Mouse (Mus musculus) liver, embryonic 14.5 days (tissue): Measurements from ENCODE around the gene Nab1. TPM values are rescaled to one million over a fixed set of nuclear protein-coding genes. Genes with fewer than 3 reads are reported as not detected.
A peak's percentile ranks its signal among the peaks of the same experiment; 100 is the strongest.
"Not testable (repeated sequence)": the region's sequence is repeated elsewhere in the genome, so short reads cannot be mapped to it uniquely, and the experiment has no call there.

Experiments
- ATAC-seq: fragments of 200-750 bp; cut with Nextera tagmentation; 2 replicates; pipeline ENCODE4 v1.8.0; 2017; ENCODE audit warnings: moderate number of reproducible peaks, mild to moderate bottlenecking, moderate library complexity; ENCODE audit not compliant: insufficient read depth
- DNase-seq, 3 experiments: peaks; one replicate each; pipeline ENCODE4 v3.0.0-alpha.2; 2012 to 2013; ENCODE audit warnings: low read depth in 3 of 3, low spot score in 3 of 3
- H3K27ac ChIP-seq: fragments of 300-500 bp; sonication (generic); 2 replicates; pipeline ENCODE4 v1.5.1; 2014; ENCODE audit warnings: moderate library complexity, mild to moderate bottlenecking, control low read depth, inconsistent platforms
- H3K27me3 ChIP-seq: fragments of 300-500 bp; sonication (generic); 2 replicates; pipeline ENCODE4 v1.6.1; 2014; ENCODE audit warnings: mild to moderate bottlenecking, low read length, moderate library complexity; ENCODE audit not compliant: control insufficient read depth, insufficient read depth
- H3K36me3 ChIP-seq: fragments of 300-500 bp; sonication (generic); replicated peaks from 2 replicates; pipeline ENCODE4 v1.6.1; 2014; ENCODE audit warnings: low read depth; ENCODE audit not compliant: control insufficient read depth, insufficient read depth
- H3K4me1 ChIP-seq, 2 experiments: fragments of 200-500 bp in 1 of 2; fragments of 300-500 bp in 1 of 2; sonication (generic) in 1 of 2; replicated peaks; 2 replicates each; pipeline ENCODE4 v1.6.1; 2012 to 2014; ENCODE audit warnings: antibody characterized with exemption in 1 of 2, inconsistent platforms in 1 of 2, low read length in 1 of 2; ENCODE audit not compliant: control insufficient read depth in 2 of 2, insufficient read depth in 2 of 2
- H3K4me2 ChIP-seq: fragments of 300-500 bp; sonication (generic); 2 replicates; pipeline ENCODE4 v1.6.1; 2014; ENCODE audit warnings: low read depth, mild to moderate bottlenecking, control low read depth, moderate library complexity
- H3K4me3 ChIP-seq, 2 experiments: fragments of 200-500 bp in 1 of 2; fragments of 300-500 bp in 1 of 2; sonication (generic) in 1 of 2; 2 replicates each; pipeline ENCODE4 v1.5.1; 2012 to 2014; ENCODE audit warnings: low read depth in 2 of 2, low read length in 2 of 2, mild to moderate bottlenecking in 2 of 2, control low read depth in 1 of 2, inconsistent platforms in 1 of 2, moderate library complexity in 1 of 2; ENCODE audit not compliant: insufficient read depth in 1 of 2
- H3K9ac ChIP-seq: fragments of 300-500 bp; sonication (generic); replicated peaks from 2 replicates; pipeline ENCODE4 v1.6.1; 2014; ENCODE audit warnings: mild to moderate bottlenecking, control low read depth, moderate library complexity
- H3K9me3 ChIP-seq: fragments of 300-500 bp; sonication (generic); 2 replicates; pipeline ENCODE4 v1.6.1; 2016; ENCODE audit warnings: low read length, mixed read lengths; ENCODE audit not compliant: control insufficient read depth
- CTCF ChIP-seq: IDR thresholded peaks from 2 replicates; pipeline ENCODE4 v1.5.1; 2016; ENCODE audit warnings: antibody characterized with exemption, low read depth, control low read depth
- EP300 ChIP-seq: IDR thresholded peaks from 2 replicates; pipeline ENCODE4 v1.6.1; 2016; ENCODE audit warnings: antibody characterized with exemption, low read depth
- WGBS: fragments of 180-500 bp; shearing (Covaris S2); extraction: QIAGEN DNeasy Blood & Tissue Kit; methylation state at CpG from one replicate; pipeline ENCODE4 v1.1.7; 2014; ENCODE audit not compliant: insufficient replicate concordance; 5-methylcytosine and 5-hydroxymethylcytosine counted together
- polyA plus RNA-seq, 2 experiments: library from polyadenylated mRNA; depleted of rRNA in 1 of 2; stranded (reverse) in 1 of 2; unstranded in 1 of 2; fragments of >200 nt; fragmentation: Nextera tagmentation in 1 of 2; extraction: Ambion mirVana in 1 of 2; gene quantifications; 2 replicates each; pipeline versions ENCODE4 v1.2.1 to v1.2.3; 2012 to 2014

Nab1 gene
- 5.3 and 7.3 TPM in 2 replicates for polyA plus RNA-seq (2012; rRNA removed)
- polyA plus RNA-seq (2014; fragmentation: Nextera tagmentation; extraction: Ambion mirVana), result 9.0 and 10.0 TPM in 2 replicates

- no peaks in the 10 kb centered on the region for H3K9me3 ChIP-seq
- WGBS, result under 1% methylated on average over 38 of the region's 80 CpGs
These were observed at the start of gene Nab1 for GRCm38 (mm10) chr1:52500314-52500981. Gene Nab1 (minus strand): TSS chr1:52500679.

GRCm38 (mm10) chr1:52547451-52547850, 47.0 kb upstream of the Nab1 start:
- ATAC-seq, result no peak
- TF ChIP-seq EP300 (no peak), CTCF (no peak)
- H3K4me3 ChIP-seq, result no peak overlapping the region
- H3K27me3 ChIP-seq, result no peaks in the 10 kb centered on the region
- no peaks in the 10 kb centered on the region for H3K9me3 ChIP-seq
- DNase-seq, result no peak
- H3K4me1 ChIP-seq, result no peaks in the 10 kb centered on the region
- no peaks in the 10 kb centered on the region for H3K36me3 ChIP-seq
- no peak overlapping the region for H3K9ac ChIP-seq
- 62% methylated on average over 5 of the region's 5 CpGs for WGBS
- H3K4me2 ChIP-seq, result no peak overlapping the region
- no peak overlapping the region for H3K27ac ChIP-seq

More at GRCm38 (mm10) chr1:52500314-52500981, at the start of gene Nab1:
- peak within 1 kb of the TSS; percentile 86 for H3K4me2 ChIP-seq
- H3K9ac ChIP-seq, result peak within 1 kb of the TSS; percentile 72
- H3K27ac ChIP-seq, result peak within 1 kb of the TSS; percentile 20; the same call in 1 of the 2 replicates
- DNase-seq (peak in 2 of 3 experiments; percentile 50 to 56), ATAC-seq (peak; percentile 91)
- TF ChIP-seq CTCF (no peak), EP300 (no peak)
- no peaks in the 10 kb centered on the region; the same call in 1 of the 2 replicates for H3K27me3 ChIP-seq
- peak within 1 kb of the TSS; percentile 80 to 83 for H3K4me3 ChIP-seq
- no peaks in the 10 kb centered on the region for H3K36me3 ChIP-seq
- H3K4me1 ChIP-seq, result peaks cover 0 to 10% of the 10 kb centered on the region in 2 experiments; a peak in 2 of 4 replicates

DNA sequence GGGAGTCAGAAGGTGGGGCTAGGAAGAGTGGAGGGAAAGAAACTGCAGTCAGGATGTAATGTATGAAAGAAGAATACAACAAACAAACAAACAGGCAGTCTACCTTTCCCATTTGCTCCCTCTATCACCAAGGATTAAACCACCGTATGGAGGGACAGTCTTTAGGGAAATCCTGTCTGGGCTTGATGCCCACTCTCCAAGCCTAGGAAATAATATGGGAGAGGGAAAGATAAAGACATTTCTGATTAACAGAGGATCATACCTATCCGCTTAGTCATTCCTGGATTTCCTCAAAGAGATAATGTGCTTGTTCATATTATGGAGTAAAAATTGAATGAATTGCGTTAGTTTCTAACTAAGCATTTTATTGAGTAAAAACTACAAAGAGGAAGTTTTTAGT, 46.3 kb upstream of the Nab1 start:
- WGBS, result 70% methylated on average over 3 of the region's 3 CpGs
- H3K4me3 ChIP-seq, result no peak overlapping the region
- no peak overlapping the region for H3K27ac ChIP-seq
- TF ChIP-seq CTCF, result no peak
- TF ChIP-seq EP300, result no peak
- no peak for ATAC-seq
- H3K9me3 ChIP-seq, result no peaks in the 10 kb centered on the region
- no peak overlapping the region for H3K4me2 ChIP-seq
- no peaks in the 10 kb centered on the region for H3K36me3 ChIP-seq
- DNase-seq, result no peak
- H3K27me3 ChIP-seq, result no peaks in the 10 kb centered on the region
- no peaks in the 10 kb centered on the region for H3K4me1 ChIP-seq
- no peak overlapping the region for H3K9ac ChIP-seq

- H3K36me3 ChIP-seq, H3K27ac ChIP-seq, H3K9ac ChIP-seq, ATAC-seq, H3K4me3 ChIP-seq, H3K4me2 ChIP-seq, H3K9me3 ChIP-seq, DNase-seq, H3K27me3 ChIP-seq, H3K4me1 ChIP-seq: not testable (repeated sequence)
- WGBS, result 63% methylated on average over 3 of the region's 3 CpGs
These were observed 39.6 kb upstream of the Nab1 start for GRCm38 (mm10) chr1:52540124-52540523.

- H3K4me3 ChIP-seq, result no peak overlapping the region
- H3K27ac ChIP-seq, result no peak overlapping the region
These were observed 29.5 kb upstream of the Nab1 start for GRCm38 (mm10) chr1:52529933-52530332.

More at GRCm38 (mm10) chr1:52529933-52530332, 29.5 kb upstream of the Nab1 start:
- no peaks in the 10 kb centered on the region for H3K9me3 ChIP-seq
- no peaks in the 10 kb centered on the region for H3K4me1 ChIP-seq
- H3K9ac ChIP-seq, result no peak overlapping the region
- no peak overlapping the region for H3K4me2 ChIP-seq
- TF ChIP-seq CTCF (no peak), EP300 (no peak)
- no peaks in the 10 kb centered on the region for H3K27me3 ChIP-seq
- DNase-seq, result no peak
- ATAC-seq, result no peak
- no peaks in the 10 kb centered on the region for H3K36me3 ChIP-seq
